Mouse (Mus musculus) mouse trophoblast stem cell (cell line): Measurements from ENCODE around the gene Hcn3.

Experiments
- in situ Hi-C, 2 experiments: fragments of 300-500 bp; cut with MseI, MboI; formaldehyde crosslinking; loops; 2 replicates in 1 of 2; 3 replicates in 1 of 2; pipeline ENCODE4 v1.15.1; 2025

The Hcn3 gene

GRCm38 (mm10) chr3:89159616-89160344, at the start of gene Hcn3:
Hcn3 (minus strand) TSS chr3:89160196.
- in situ Hi-C loops: loop anchor here (5.0 kb wide), 2 partner anchors 37 to 42 kb away; no protein-coding TSS in a partner anchor

- in situ Hi-C loops: no loop called here
These were observed 49.7 kb upstream of the Hcn3 start for GRCm38 (mm10) chr3:89209731-89210130.

- in situ Hi-C loops: no loop called here
These were observed 48.7 kb upstream of the Hcn3 start for GRCm38 (mm10) chr3:89208736-89209135.

GRCm38 (mm10) chr3:89208075-89208657, 48.2 kb upstream of the Hcn3 start:
- in situ Hi-C loops: no loop called here

GRCm38 (mm10) chr3:89206695-89207094, 46.7 kb upstream of the Hcn3 start:
- in situ Hi-C loops: no loop called here

GRCm38 (mm10) chr3:89206079-89206478, 46.1 kb upstream of the Hcn3 start:
- in situ Hi-C loops: no loop called here

GRCm38 (mm10) chr3:89203142-89203514, 43.1 kb upstream of the Hcn3 start:
- in situ Hi-C loops: no loop called here

GRCm38 (mm10) chr3:89202253-89203141, 42.5 kb upstream of the Hcn3 start, which contains the start of gene Gba:
Gba (plus strand) TSS chr3:89202928.
- in situ Hi-C loops: no loop called here

- in situ Hi-C loops: no loop called here
These were observed 39.8 kb upstream of the Hcn3 start for GRCm38 (mm10) chr3:89199839-89200238.

- in situ Hi-C loops: no loop called here
These were observed 36.2 kb upstream of the Hcn3 start for GRCm38 (mm10) chr3:89195979-89196877.

- in situ Hi-C loops: no loop called here
These were observed 33.9 kb upstream of the Hcn3 start for GRCm38 (mm10) chr3:89193853-89194252.

GRCm38 (mm10) chr3:89193351-89193750, 33.4 kb upstream of the Hcn3 start:
- in situ Hi-C loops: no loop called here

- in situ Hi-C loops: no loop called here
These were observed 30.4 kb upstream of the Hcn3 start for GRCm38 (mm10) chr3:89190436-89190835.

GRCm38 (mm10) chr3:89188478-89188875, 28.5 kb upstream of the Hcn3 start:
- in situ Hi-C loops: no loop called here

- in situ Hi-C loops: no loop called here
These were observed 27.9 kb upstream of the Hcn3 start for GRCm38 (mm10) chr3:89187690-89188477.

GRCm38 (mm10) chr3:89187197-89187596, 27.2 kb upstream of the Hcn3 start:
- in situ Hi-C loops: no loop called here

- in situ Hi-C loops: no loop called here
These were observed 23.9 kb upstream of the Hcn3 start for GRCm38 (mm10) chr3:89183959-89184315.

GRCm38 (mm10) chr3:89183058-89183958, 23.3 kb upstream of the Hcn3 start, which contains the start of gene Fam189b:
Fam189b (plus strand) TSS chr3:89183143.
- in situ Hi-C loops: no loop called here

- in situ Hi-C loops: no loop called here
These were observed 22.6 kb upstream of the Hcn3 start for GRCm38 (mm10) chr3:89182531-89183057.
